Mouse (Mus musculus): ENCODE measurements at regions not wholly inside any gene's neighbourhood (a gene's known extent, or its start where the extent isn't known, plus 50 kb on each side); places are given as distances from the start of the nearest gene placed in this dataset.
A peak's percentile ranks its signal among the peaks of the same experiment; 100 is the strongest.

GRCm38 (mm10) chr3:149503992-149504391, 513.6 kb upstream of the Adgrl2 start:
- H3K4me2 ChIP-seq (ENCODE audit: insufficient read depth, low read depth, poor library complexity, severe bottlenecking): no peak overlapping the region
- H3K79me2 ChIP-seq (replicated peaks; ENCODE audit: control insufficient read depth, extremely low read depth, insufficient read depth, poor library complexity, severe bottlenecking): no peaks in the 10 kb centered on the region
- H3K9ac ChIP-seq (ENCODE audit: insufficient read depth, low read depth): no peak overlapping the region
- 0 out of 2 replicates have a peak, but pooled peaks have one; percentile 38 for TF ChIP-seq JUND (conservative IDR thresholded peaks at IDR 0.05; ENCODE audit: low read depth, low read length)
- TF ChIP-seq EP300 (IDR thresholded peaks at IDR 0.05; ENCODE audit: low read length): 0 out of 2 replicates have a peak, but pooled peaks have one; percentile 28
- TF ChIP-seq IRF4 (IDR thresholded peaks at IDR 0.05; ENCODE audit: low read depth, low read length): no peak
- no peak for TF ChIP-seq USF1 (IDR thresholded peaks at IDR 0.05; ENCODE audit: low read depth, low read length)
- TF ChIP-seq ETS1 (conservative IDR thresholded peaks at IDR 0.05; ENCODE audit: low read depth, low read length): peak; percentile 14; the same call in 1 of the 2 replicates
- peak; percentile 90 for TF ChIP-seq MEF2A (IDR thresholded peaks at IDR 0.05; ENCODE audit: borderline replicate concordance, low read depth, low read length)
- no peak for TF ChIP-seq USF2 (conservative IDR thresholded peaks at IDR 0.05; ENCODE audit: low read depth, low read length)
- dilution Hi-C loops (cut with MboI; ENCODE audit: extremely low pct_ligation_motif_present, extremely low pct_unique_long_range_greater_than_20kb, low sequenced_read_pairs) (no loop called here), in situ Hi-C loops (cut with MboI; ENCODE audit: low pct_ligation_motif_present, low pct_unique_long_range_greater_than_20kb, low sequenced_read_pairs) (no loop called here)
- H3K36me3 ChIP-seq (replicated peaks in 1 of 2; ENCODE audit: control insufficient read depth in 1 of 2, insufficient read depth in 1 of 2, low read length in 1 of 2): no peaks in the 10 kb centered on the region
- DNase-seq (ENCODE audit: extremely low read depth): peak; percentile 38
- peaks cover 5 to 14% of the 10 kb centered on the region in 2 experiments for H3K4me1 ChIP-seq (ENCODE audit: control insufficient read depth in 1 of 2, insufficient read depth in 2 of 2)
- no peak overlapping the region for H3K27ac ChIP-seq (ENCODE audit: insufficient read depth, low read depth)
- H3K9me3 ChIP-seq (replicated peaks; ENCODE audit: low read length): no peaks in the 10 kb centered on the region
- no peak overlapping the region for H3K4me3 ChIP-seq (replicated peaks in 1 of 3; ENCODE audit: low read depth in 2 of 3, low read length in 2 of 3, poor library complexity in 1 of 3)
- H3K27me3 ChIP-seq (replicated peaks): no peaks in the 10 kb centered on the region

- DNase-seq (ENCODE audit: extremely low read depth): no peak
- TF ChIP-seq USF2 (conservative IDR thresholded peaks at IDR 0.05; ENCODE audit: low read depth, low read length) (no peak), CTCF (conservative IDR thresholded peaks at IDR 0.05 in 1 of 2, IDR thresholded peaks at IDR 0.05 in 1 of 2; ENCODE audit: low read depth in 2 of 2, low read length in 2 of 2) (no peak), ZC3H11A (IDR thresholded peaks at IDR 0.05; ENCODE audit: low read depth, low read length) (no peak), PAX5 (IDR thresholded peaks at IDR 0.05; ENCODE audit: low read length) (no peak), POLR2AphosphoS2 (IDR thresholded peaks at IDR 0.05; ENCODE audit: low read depth, low read length) (no peak), ZNF384 (IDR thresholded peaks at IDR 0.05; ENCODE audit: low read depth, low read length) (no peak)
- Histone ChIP-seq H3K79me2 (replicated peaks; ENCODE audit: control insufficient read depth, extremely low read depth, insufficient read depth, poor library complexity, severe bottlenecking) (no peaks in the 10 kb centered on the region), H3K4me3 (replicated peaks in 1 of 3; ENCODE audit: low read depth in 2 of 3, low read length in 2 of 3, poor library complexity in 1 of 3) (no peak overlapping the region), H3K9ac (ENCODE audit: insufficient read depth, low read depth) (no peak overlapping the region), H3K27ac (ENCODE audit: insufficient read depth, low read depth) (no peak overlapping the region), H3K36me3 (replicated peaks in 1 of 2; ENCODE audit: control insufficient read depth in 1 of 2, insufficient read depth in 1 of 2, low read length in 1 of 2) (no peaks in the 10 kb centered on the region), H3K4me1 (ENCODE audit: control insufficient read depth in 1 of 2, insufficient read depth in 2 of 2) (peaks cover 5 to 19% of the 10 kb centered on the region in 2 experiments), H3K9me3 (replicated peaks; ENCODE audit: low read length) (no peaks in the 10 kb centered on the region), H3K4me2 (ENCODE audit: insufficient read depth, low read depth, poor library complexity, severe bottlenecking) (no peak overlapping the region), H3K27me3 (replicated peaks) (no peaks in the 10 kb centered on the region)
- dilution Hi-C loops (cut with MboI; ENCODE audit: extremely low pct_ligation_motif_present, extremely low pct_unique_long_range_greater_than_20kb, low sequenced_read_pairs) (no loop called here), in situ Hi-C loops (cut with MboI; ENCODE audit: low pct_ligation_motif_present, low pct_unique_long_range_greater_than_20kb, low sequenced_read_pairs) (no loop called here)
Observed at GRCm38 (mm10) chr3:149500130-149500529, 509.8 kb upstream of the Adgrl2 start.

- DNase-seq (ENCODE audit: extremely low read depth): no peak
- Histone ChIP-seq H3K9me3 (replicated peaks; ENCODE audit: low read length) (no peaks in the 10 kb centered on the region), H3K4me2 (ENCODE audit: insufficient read depth, low read depth, poor library complexity, severe bottlenecking) (no peak overlapping the region), H3K4me3 (replicated peaks in 1 of 3; ENCODE audit: low read depth in 2 of 3, low read length in 2 of 3, poor library complexity in 1 of 3) (no peak overlapping the region), H3K27ac (ENCODE audit: insufficient read depth, low read depth) (no peak overlapping the region), H3K9ac (ENCODE audit: insufficient read depth, low read depth) (no peak overlapping the region), H3K36me3 (replicated peaks in 1 of 2; ENCODE audit: control insufficient read depth in 1 of 2, insufficient read depth in 1 of 2, low read length in 1 of 2) (no peaks in the 10 kb centered on the region), H3K27me3 (replicated peaks) (no peaks in the 10 kb centered on the region), H3K4me1 (ENCODE audit: control insufficient read depth in 1 of 2, insufficient read depth in 2 of 2) (peaks cover 3 to 9% of the 10 kb centered on the region in 2 experiments), H3K79me2 (replicated peaks; ENCODE audit: control insufficient read depth, extremely low read depth, insufficient read depth, poor library complexity, severe bottlenecking) (no peaks in the 10 kb centered on the region)
- TF ChIP-seq TBP (conservative IDR thresholded peaks at IDR 0.05; ENCODE audit: low read depth, low read length) (no peak), MEF2A (IDR thresholded peaks at IDR 0.05; ENCODE audit: borderline replicate concordance, low read depth, low read length) (no peak), PAX5 (IDR thresholded peaks at IDR 0.05; ENCODE audit: low read length) (no peak), ZC3H11A (IDR thresholded peaks at IDR 0.05; ENCODE audit: low read depth, low read length) (no peak)
- in situ Hi-C loops (cut with MboI; ENCODE audit: low pct_ligation_motif_present, low pct_unique_long_range_greater_than_20kb, low sequenced_read_pairs) (no loop called here), dilution Hi-C loops (cut with MboI; ENCODE audit: extremely low pct_ligation_motif_present, extremely low pct_unique_long_range_greater_than_20kb, low sequenced_read_pairs) (no loop called here)
Observed at GRCm38 (mm10) chr3:149498765-149499164, 508.4 kb upstream of the Adgrl2 start.
